Mouse (Mus musculus) embryonic facial prominence, embryonic 10.5 days (tissue): Measurements from ENCODE around the gene Traf4. TPM values are rescaled to one million over a fixed set of nuclear protein-coding genes. Genes with fewer than 3 reads are reported as not detected.

ENCODE experiments used
- DNase-seq: peaks from one replicate; pipeline ENCODE4 v3.0.0-alpha.2; 2017; ENCODE audit warnings: low spot score
- H3K27ac ChIP-seq: fragments of 300-500 bp; sonication (generic); replicated peaks from 2 replicates; pipeline ENCODE4 v1.5.1; 2016; ENCODE audit warnings: mild to moderate bottlenecking
- H3K27me3 ChIP-seq: fragments of 300-500 bp; sonication (generic); replicated peaks from 2 replicates; pipeline ENCODE4 v1.6.1; 2016; ENCODE audit warnings: low read depth, mild to moderate bottlenecking; ENCODE audit not compliant: poor library complexity, severe bottlenecking
- H3K36me3 ChIP-seq: fragments of 300-500 bp; sonication (generic); replicated peaks from 2 replicates; pipeline ENCODE4 v1.6.1; 2016; ENCODE audit warnings: mild to moderate bottlenecking, moderate library complexity
- H3K4me1 ChIP-seq: fragments of 300-500 bp; sonication (generic); 2 replicates; pipeline ENCODE4 v1.6.1; 2016
- H3K4me3 ChIP-seq: fragments of 300-500 bp; sonication (generic); 2 replicates; pipeline ENCODE4 v1.5.1; 2016; ENCODE audit warnings: mild to moderate bottlenecking, moderate library complexity
- H3K9me3 ChIP-seq: fragments of 300-500 bp; sonication (generic); 2 replicates; pipeline ENCODE4 v1.6.1; 2016; ENCODE audit warnings: mild to moderate bottlenecking
- WGBS: fragments of 180-500 bp; shearing (Covaris S2); methylation state at CpG from one replicate; pipeline ENCODE4 v1.1.7; 2016; 5-methylcytosine and 5-hydroxymethylcytosine counted together
- polyA plus RNA-seq: library from polyadenylated mRNA; unstranded; fragments of >200 nt; fragmentation: Nextera tagmentation; extraction: Ambion mirVana; gene quantifications from 2 replicates; pipeline ENCODE4 v1.2.1, GENCODE M21; 2016

The Traf4 gene
- polyA plus RNA-seq, 1 experiment from 2014 or later, result 157 TPM

DNA sequence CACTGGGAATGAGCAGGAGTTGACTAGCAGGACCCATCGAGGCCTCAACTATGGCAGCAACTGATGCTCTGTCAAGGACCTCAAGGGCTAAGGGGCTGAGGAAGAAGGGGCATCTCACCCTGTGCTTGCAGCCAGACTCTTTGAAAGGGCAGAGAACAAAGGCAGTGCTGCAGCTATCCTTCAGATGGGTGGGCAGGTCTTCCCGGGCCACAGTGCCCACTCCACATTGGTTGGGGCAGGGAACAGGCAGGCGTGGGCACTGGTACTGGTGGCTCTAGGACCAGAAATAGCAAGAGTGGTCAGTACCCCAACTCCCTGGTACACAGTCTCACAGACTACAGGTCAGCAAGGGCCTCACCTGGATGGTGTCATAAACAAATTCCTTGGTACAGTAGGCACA is 4.7 kb downstream of the Traf4 start:
- Histone ChIP-seq H3K27ac (no peak overlapping the region), H3K9me3 (no peaks in the 10 kb centered on the region), H3K36me3 (peaks cover 82% of the 10 kb centered on the region), H3K27me3 (no peaks in the 10 kb centered on the region), H3K4me3 (no peak overlapping the region), H3K4me1 (peaks cover 52% of the 10 kb centered on the region)
- no peak for DNase-seq
- 89% methylated on average over 3 of the region's 3 CpGs for WGBS

DNA sequence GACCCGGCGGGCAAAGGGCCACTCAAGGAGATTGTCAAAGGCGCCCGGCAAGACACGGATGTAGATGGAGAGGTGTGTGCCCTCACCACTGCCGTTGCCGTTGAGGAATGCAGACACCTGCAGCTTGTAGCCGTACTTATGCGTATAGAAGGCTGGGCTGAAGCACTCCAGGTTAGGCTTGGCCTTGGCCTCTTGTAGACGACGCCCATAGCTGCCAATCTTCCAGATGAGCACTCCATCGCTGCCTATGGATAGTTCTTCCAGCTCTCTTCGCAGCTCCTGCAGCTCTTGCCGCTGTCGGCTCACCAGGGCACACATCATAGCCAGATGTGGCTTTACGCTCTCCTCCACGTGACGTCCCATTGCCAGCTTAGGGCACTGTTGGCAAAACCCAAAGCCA is 5.2 kb downstream of the Traf4 start:
- H3K4me1 ChIP-seq, result peaks cover 50% of the 10 kb centered on the region
- H3K9me3 ChIP-seq, result no peaks in the 10 kb centered on the region
- peaks cover 87% of the 10 kb centered on the region for H3K36me3 ChIP-seq
- no peak for DNase-seq
- H3K27me3 ChIP-seq, result no peaks in the 10 kb centered on the region
- no peak overlapping the region for H3K4me3 ChIP-seq
- H3K27ac ChIP-seq, result no peak overlapping the region
- WGBS, result 90% methylated on average over 18 of the region's 18 CpGs

DNA sequence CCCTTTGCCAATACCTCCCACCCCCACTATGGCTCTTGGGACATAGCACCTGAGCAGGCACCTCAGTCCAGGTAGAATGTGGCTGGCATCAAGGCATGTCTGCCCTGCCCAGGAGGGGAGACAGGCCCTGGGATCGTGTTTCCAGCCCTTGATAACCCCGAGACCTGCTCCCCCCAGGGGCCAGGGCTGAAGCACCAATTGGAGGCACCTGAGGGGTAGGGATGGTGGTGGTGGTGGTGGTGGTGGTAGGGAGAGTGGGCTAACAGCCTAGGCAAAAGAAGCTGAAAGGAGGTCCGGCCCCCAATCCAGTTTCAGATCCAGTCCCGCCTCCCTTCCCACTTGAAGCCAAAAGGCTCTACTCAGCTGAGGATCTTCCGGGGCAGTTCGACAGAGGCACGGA is 5.8 kb downstream of the Traf4 start:
- peaks cover 50% of the 10 kb centered on the region for H3K4me1 ChIP-seq
- H3K9me3 ChIP-seq, result no peaks in the 10 kb centered on the region
- H3K4me3 ChIP-seq, result peak overlapping the region; percentile 23
- WGBS, result 75% methylated on average over 7 of the region's 7 CpGs
- no peak for DNase-seq
- H3K27me3 ChIP-seq, result no peaks in the 10 kb centered on the region
- H3K36me3 ChIP-seq, result peaks cover 94% of the 10 kb centered on the region
- H3K27ac ChIP-seq, result no peak overlapping the region

DNA sequence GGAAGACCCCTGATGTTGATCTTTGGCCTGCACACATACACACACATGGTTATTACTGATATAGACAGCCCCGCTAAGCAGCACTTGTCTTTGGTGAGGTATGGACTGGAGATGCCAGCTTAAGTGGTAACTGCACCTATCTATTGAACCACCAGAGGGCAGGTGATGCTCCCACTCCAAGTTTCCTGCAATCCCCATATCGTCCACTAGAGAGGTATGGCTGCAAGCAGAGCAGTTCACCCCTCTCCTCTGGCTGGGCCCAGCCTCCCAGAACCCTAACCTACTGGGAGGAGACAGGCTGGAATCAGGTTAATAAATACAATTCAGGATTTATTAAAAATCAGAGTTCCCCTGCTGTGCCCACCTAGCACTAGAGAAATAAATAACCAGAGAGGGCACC is 6.3 kb downstream of the Traf4 start:
- Histone ChIP-seq H3K4me3 (peak overlapping the region; percentile 23; the same call in 1 of the 2 replicates), H3K9me3 (no peaks in the 10 kb centered on the region), H3K27me3 (no peaks in the 10 kb centered on the region), H3K27ac (no peak overlapping the region), H3K4me1 (peaks cover 49% of the 10 kb centered on the region), H3K36me3 (peaks cover 98% of the 10 kb centered on the region)
- 33% methylated on average over 2 of the region's 2 CpGs for WGBS
- DNase-seq, result peak; percentile 79

DNA sequence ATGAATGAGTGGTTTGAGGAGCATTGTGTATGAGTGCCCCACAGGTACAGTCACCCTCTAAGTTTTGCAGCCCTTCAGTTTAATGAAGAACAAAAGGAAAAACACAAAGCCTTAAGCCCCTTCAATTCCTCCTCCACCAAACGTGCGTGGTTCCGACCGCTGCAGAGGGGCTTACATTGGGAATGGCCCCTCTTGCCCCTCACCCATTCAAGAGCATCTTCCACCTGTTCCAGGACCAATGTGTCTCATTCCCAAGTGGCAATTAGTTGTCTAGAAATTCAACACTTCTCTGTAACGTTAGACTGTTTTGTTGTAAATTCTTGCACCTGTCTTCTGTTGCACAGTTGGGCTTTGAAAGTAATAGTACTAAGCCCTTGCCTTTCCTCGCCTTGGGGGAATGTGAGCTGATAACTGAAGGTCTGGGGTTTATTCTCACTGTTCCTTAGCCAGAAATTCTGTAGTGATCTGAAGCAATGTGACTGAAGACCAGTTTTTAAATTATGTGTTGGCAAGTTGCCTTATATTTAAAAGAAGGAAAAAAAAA is 9.2 kb downstream of the Traf4 start:
- H3K36me3 ChIP-seq, result peaks cover 99% of the 10 kb centered on the region

DNA sequence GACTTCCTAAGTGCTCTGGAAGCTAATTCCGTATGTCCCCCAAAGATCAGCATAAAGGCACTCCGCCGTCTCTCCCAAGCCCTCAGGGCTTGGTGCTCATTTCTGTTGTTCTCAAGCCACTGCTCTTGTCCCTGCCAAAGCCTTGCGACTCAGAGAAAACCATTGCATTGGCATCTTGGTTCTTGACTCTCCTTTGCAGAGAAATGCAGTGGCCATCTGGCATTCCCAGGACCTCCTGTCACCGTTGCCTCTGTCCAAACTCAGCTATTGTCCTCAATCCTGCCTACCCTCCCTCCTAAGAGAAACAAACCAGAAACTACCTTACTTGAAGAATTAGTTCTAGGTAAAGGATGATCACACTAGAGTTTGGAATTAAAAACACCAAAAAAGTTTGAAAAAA is 9.7 kb downstream of the Traf4 start:
- Histone ChIP-seq H3K27ac (no peak overlapping the region), H3K4me3 (no peak overlapping the region), H3K36me3 (peaks cover 99% of the 10 kb centered on the region), H3K9me3 (no peaks in the 10 kb centered on the region), H3K27me3 (no peaks in the 10 kb centered on the region), H3K4me1 (peaks cover 18% of the 10 kb centered on the region)
- 73% methylated on average over 5 of the region's 5 CpGs for WGBS
- no peak for DNase-seq

More for the DNA sequence above, 9.2 kb downstream of the Traf4 start:
- Histone ChIP-seq H3K27me3 (no peaks in the 10 kb centered on the region), H3K27ac (no peak overlapping the region), H3K9me3 (no peaks in the 10 kb centered on the region), H3K4me1 (peaks cover 23% of the 10 kb centered on the region), H3K4me3 (no peak overlapping the region)
- no peak for DNase-seq
- 73% methylated on average over 6 of the region's 6 CpGs for WGBS

DNA sequence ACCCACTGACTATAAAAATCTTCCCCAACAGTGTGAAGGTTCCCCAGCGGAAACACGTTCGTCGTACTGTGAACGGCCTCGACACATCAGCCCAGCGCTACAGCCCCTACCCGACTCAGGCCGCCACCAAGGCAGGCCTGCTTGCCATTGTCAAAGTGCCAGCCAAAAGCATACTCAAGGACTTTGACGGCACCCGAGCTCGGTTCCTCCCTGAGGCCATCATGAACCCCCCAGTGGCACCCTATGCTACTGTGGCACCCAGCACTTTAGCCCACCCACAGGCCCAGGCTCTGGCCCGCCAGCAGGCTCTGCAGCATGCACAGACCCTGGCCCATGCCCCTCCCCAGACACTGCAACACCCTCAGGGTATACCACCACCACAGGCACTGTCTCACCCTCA is 11.6 kb downstream of the Traf4 start:
- Histone ChIP-seq H3K4me1 (peaks cover 6% of the 10 kb centered on the region; the same call in 1 of the 2 replicates), H3K27ac (no peak overlapping the region), H3K36me3 (peaks cover 98% of the 10 kb centered on the region), H3K4me3 (no peak overlapping the region; the same call in 1 of the 2 replicates), H3K9me3 (no peaks in the 10 kb centered on the region), H3K27me3 (no peaks in the 10 kb centered on the region)
- WGBS, result 92% methylated on average over 13 of the region's 13 CpGs
- DNase-seq, result no peak

DNA sequence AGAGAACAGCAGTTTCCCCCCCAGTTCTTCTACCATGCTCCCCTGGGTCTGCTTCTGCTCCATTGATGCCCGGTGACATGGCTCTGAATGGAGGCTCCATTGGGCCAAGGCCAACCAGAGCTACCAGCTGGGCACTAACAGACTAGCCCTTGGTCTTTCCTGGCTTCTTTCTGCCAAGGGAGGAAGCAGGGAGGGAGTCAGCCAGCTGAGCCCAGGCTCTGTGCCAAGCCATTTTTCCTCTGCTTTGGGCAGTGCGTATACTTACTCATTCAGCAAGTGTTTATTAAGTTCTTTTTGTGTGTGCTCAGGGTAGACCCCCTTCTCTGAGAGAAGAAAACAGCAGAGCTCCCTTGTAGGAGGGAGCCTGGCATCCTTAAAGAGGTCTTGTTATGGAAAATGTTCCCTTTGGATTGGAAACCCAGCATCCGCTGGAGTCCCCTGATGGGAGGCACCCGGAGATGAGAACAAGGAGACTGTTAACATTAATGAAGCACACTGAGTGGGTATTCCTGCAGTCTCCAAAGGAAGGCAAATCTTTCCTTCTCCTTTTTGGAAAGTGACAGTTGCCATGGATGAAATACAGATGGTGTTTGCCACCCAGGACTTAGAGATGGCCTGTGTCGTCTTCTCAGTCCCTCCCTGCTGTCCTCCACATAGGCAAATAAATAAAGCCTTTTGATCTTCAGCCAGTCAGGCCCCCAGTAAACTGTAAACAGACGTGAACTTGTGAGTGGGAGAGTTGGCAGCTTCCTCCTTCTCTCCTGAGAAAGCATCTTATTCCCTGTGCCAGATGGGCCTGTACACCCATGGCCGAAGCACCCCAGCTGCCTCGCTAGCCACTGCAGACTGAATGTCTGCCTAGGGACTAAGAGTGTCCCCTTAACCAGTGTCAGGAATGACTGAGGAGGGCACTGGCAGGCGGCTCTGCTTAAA is 12.8 kb downstream of the Traf4 start:
- DNase-seq, result no peak
- WGBS, result 82% methylated on average over 9 of the region's 9 CpGs
- peaks cover 6% of the 10 kb centered on the region; the same call in 1 of the 2 replicates for H3K4me1 ChIP-seq
- H3K36me3 ChIP-seq, result peaks cover 97% of the 10 kb centered on the region
- no peak overlapping the region for H3K27ac ChIP-seq
- no peaks in the 10 kb centered on the region for H3K27me3 ChIP-seq
- H3K9me3 ChIP-seq, result no peaks in the 10 kb centered on the region
- no peak overlapping the region for H3K4me3 ChIP-seq

DNA sequence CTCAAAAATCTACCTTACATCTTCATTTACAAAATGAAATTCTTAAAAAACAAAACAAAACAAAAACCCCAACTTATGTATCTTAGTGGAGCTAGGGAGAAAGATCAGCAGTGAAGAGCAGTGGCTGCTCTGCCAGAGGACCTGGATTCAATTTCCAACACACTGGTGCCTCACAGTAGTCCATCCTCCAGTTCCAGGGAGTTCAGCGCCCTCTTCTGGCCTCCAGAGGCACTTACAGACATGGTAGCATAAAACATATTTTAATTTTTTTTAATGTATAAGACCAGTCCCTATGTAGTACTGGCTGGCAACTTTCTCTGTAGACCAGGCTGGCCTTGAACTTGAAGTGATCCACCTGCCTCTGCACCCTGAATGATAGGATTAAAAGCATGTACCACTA is 14.2 kb downstream of the Traf4 start:
- peaks cover 97% of the 10 kb centered on the region for H3K36me3 ChIP-seq
- H3K27ac ChIP-seq, result no peak overlapping the region
- no peaks in the 10 kb centered on the region for H3K27me3 ChIP-seq
- DNase-seq, result peak; percentile 36
- H3K9me3 ChIP-seq, result no peaks in the 10 kb centered on the region
- no peak overlapping the region for H3K4me3 ChIP-seq
- 28% methylated on average over 1 of the region's 1 CpGs for WGBS
- peaks cover under 1% of the 10 kb centered on the region; the same call in 1 of the 2 replicates for H3K4me1 ChIP-seq

DNA sequence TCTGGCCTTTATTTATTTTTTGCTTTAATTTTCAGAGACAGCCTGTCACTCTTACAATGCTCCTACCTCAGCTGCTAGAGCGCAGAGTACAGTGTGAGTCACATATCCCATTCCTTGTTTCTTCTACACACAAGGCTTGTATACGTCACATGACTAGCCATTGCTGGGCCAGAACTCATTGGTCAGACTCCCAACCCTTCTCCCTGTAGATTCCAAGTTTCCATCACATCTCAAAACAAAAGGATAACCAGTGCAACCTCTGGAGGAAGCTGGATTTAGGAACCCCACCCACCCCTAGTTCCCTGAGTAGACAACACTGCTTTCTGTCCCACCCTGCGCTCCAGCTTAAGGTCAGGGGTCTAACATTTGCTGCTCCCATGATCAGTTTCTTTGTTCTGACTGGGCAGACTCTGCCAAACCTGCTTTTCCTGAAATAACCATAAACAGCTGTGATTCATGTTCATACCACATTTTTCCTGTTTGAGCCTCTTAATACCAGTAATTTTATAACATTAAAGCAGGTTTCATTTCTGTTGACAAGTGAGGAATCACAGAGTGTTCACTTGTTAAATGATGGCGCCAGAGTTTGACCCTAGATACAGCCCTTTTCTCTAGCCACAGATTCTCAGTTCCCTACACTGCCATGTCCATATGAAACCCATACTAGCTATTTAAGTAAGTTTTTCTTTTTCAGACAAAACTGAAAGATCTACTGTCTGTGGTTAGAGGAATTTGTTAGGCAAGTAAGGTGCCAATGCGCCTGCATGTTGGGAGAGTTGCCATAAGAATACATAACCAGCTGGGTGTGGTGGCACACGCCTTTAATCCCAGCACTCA is 18.5 kb downstream of the Traf4 start:
- Histone ChIP-seq H3K27ac (no peak overlapping the region), H3K9me3 (no peaks in the 10 kb centered on the region), H3K4me1 (no peaks in the 10 kb centered on the region), H3K4me3 (no peak overlapping the region), H3K36me3 (peaks cover 88% of the 10 kb centered on the region), H3K27me3 (no peaks in the 10 kb centered on the region)
- WGBS, result 93% methylated on average over 6 of the region's 6 CpGs
- DNase-seq, result no peak

DNA sequence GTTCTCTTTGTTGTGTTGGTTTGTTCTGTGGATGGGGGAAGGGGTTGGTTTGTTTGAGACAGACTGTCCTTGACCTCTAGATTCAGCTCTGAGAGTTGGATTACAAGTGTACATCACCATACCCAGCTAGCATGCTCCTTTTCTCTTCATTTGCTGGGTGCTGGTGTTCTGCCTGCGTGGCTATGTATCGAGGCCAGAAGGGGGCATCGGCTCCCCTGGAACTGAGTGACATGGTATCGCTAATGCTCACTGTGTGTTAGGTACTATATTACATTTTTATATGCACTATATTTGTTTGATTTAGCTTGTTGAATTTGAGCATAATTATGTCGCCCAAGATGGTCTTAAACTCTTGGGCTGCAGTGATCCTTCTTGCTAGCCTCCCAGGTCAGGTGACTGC is 19.2 kb downstream of the Traf4 start:
- no peak for DNase-seq
- WGBS, result 88% methylated on average over 5 of the region's 5 CpGs
- H3K27me3 ChIP-seq, result no peaks in the 10 kb centered on the region
- no peaks in the 10 kb centered on the region for H3K4me1 ChIP-seq
- no peak overlapping the region for H3K27ac ChIP-seq
- no peak overlapping the region for H3K4me3 ChIP-seq
- no peaks in the 10 kb centered on the region for H3K9me3 ChIP-seq
- peaks cover 82% of the 10 kb centered on the region for H3K36me3 ChIP-seq

DNA sequence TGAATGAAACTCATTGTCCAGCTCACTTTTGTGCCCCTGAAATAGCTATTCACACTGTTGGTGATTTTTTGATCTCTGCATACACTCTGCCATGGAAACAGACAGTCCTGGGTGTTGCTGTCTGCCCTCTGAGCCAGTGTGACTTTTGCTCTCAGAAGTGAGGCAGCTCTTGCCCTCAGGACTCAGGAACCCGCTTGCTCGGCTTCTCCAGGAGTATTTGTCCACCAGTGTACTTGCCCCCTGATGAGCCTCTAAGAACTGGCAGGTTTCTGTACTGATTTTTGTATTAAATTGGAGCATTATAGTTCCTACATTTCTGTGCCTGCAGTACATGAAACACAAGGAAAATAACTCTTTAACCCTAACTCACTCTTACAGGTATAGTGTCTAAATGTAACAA is 21.9 kb downstream of the Traf4 start:
- H3K4me1 ChIP-seq, result no peaks in the 10 kb centered on the region
- 87% methylated on average over 2 of the region's 2 CpGs for WGBS
- H3K9me3 ChIP-seq, result no peaks in the 10 kb centered on the region
- peaks cover 57% of the 10 kb centered on the region for H3K36me3 ChIP-seq
- DNase-seq, result no peak
- no peak overlapping the region for H3K4me3 ChIP-seq
- no peaks in the 10 kb centered on the region for H3K27me3 ChIP-seq
- no peak overlapping the region for H3K27ac ChIP-seq
